Mouse (Mus musculus) heart, adult 2 months (tissue): ENCODE results near the gene Srgap1.

Source experiments
- EP300 ChIP-seq: fragments of 200-500 bp; IDR thresholded peaks from 2 replicates; pipeline ENCODE4 v1.6.1; 2011; ENCODE audit warnings: low read depth, low read length, control low read depth; ENCODE audit not compliant: insufficient read depth
- POLR2A ChIP-seq: fragments of 200-500 bp; IDR thresholded peaks from 2 replicates; pipeline ENCODE4 v1.6.1; 2011; ENCODE audit warnings: mild to moderate bottlenecking, low read depth, low read length, control low read depth; ENCODE audit not compliant: insufficient read depth

- no peak for TF ChIP-seq EP300
- TF ChIP-seq POLR2A = no peak
Measured at GRCm38 (mm10) chr10:121762141-121762540, 285.0 kb downstream of the Srgap1 start.
